Comparison of ENCODE assay signal across 29 mouse cellular contexts in the genomic region with DNA sequence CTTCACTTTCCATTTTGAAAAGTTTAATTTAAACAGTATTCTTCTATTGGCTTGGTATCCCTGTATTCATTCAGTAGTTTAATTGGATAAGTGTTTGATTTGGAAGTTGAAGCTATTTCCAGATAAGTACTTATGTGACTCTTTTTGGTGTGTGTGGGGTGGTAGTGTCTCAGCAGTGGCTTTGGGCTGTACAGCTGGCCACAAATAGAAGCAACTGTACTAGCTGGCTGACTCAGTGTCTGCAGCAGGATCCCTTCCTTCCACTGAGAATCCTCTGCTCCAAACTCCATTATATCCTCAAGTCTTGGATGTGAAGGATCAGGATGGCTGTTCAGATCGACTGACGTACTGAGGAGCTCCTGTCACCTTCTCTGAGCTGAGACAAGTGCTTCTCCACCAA.
"Had no signal": no experiment of that assay in that cellular context is flagged by ENCODE, and none has a peak within 500 bp of the region (broad histone marks: within the 10 kb centered on the region; RNA-seq: fewer than 3 reads in every experiment).

No protein-coding gene starts in this region.

- DNase-seq: cerebellum, adult 2 months; cerebellum, adult 8-10 months; cerebellum, adult 9-10 months; cerebellum, adult 9-11 months; cerebellum, postnatal 10 days; cerebellum, postnatal 14 days; cerebellum, postnatal 25 days; cerebellum, postnatal 36 days; embryo, embryonic 11 days; forebrain, postnatal 0 days; gastrocnemius, adult 2 months; gastrocnemius, postnatal 10 days; gastrocnemius, postnatal 14 days; gastrocnemius, postnatal 25 days; gastrocnemius, postnatal 36 days; heart, adult 11 months; heart, adult 18-20 months; heart, adult 2 months had no signal

- H3K4me2 ChIP-seq: embryonic facial prominence, embryonic 12.5 days; embryonic facial prominence, embryonic 13.5 days; embryonic facial prominence, embryonic 15.5 days; forebrain, embryonic 12.5 days; forebrain, embryonic 13.5 days; forebrain, embryonic 15.5 days had no signal

- H3K27me3 ChIP-seq: embryonic facial prominence, embryonic 12.5 days; forebrain, embryonic 15.5 days had no signal

- H3K9me3 ChIP-seq: embryonic facial prominence, embryonic 10.5 days; embryonic facial prominence, embryonic 12.5 days; embryonic facial prominence, embryonic 13.5 days; embryonic facial prominence, embryonic 15.5 days; forebrain, embryonic 10.5 days; forebrain, embryonic 12.5 days; forebrain, embryonic 13.5 days; forebrain, embryonic 15.5 days had no signal

- H3K36me3 ChIP-seq: embryonic facial prominence, embryonic 10.5 days; embryonic facial prominence, embryonic 12.5 days; embryonic facial prominence, embryonic 13.5 days; embryonic facial prominence, embryonic 15.5 days; forebrain, embryonic 10.5 days; forebrain, embryonic 12.5 days; forebrain, embryonic 15.5 days had no signal

- H3K4me3 ChIP-seq: embryonic facial prominence, embryonic 10.5 days; embryonic facial prominence, embryonic 12.5 days; embryonic facial prominence, embryonic 13.5 days; embryonic facial prominence, embryonic 15.5 days; erythroblast, embryonic 14.5 days; forebrain, embryonic 10.5 days; forebrain, embryonic 12.5 days; forebrain, embryonic 13.5 days; forebrain, embryonic 15.5 days; gastrocnemius, adult 2 months; heart, adult 2 months had no signal

- H3K4me1 ChIP-seq: embryonic facial prominence, embryonic 10.5 days; embryonic facial prominence, embryonic 12.5 days; embryonic facial prominence, embryonic 13.5 days; embryonic facial prominence, embryonic 15.5 days; forebrain, embryonic 10.5 days; forebrain, embryonic 12.5 days; forebrain, embryonic 13.5 days; forebrain, embryonic 15.5 days had no signal

- H3K27ac ChIP-seq: embryonic facial prominence, embryonic 10.5 days; embryonic facial prominence, embryonic 12.5 days; embryonic facial prominence, embryonic 13.5 days; embryonic facial prominence, embryonic 15.5 days; forebrain, embryonic 10.5 days; forebrain, embryonic 12.5 days; forebrain, embryonic 13.5 days; forebrain, embryonic 15.5 days; gastrocnemius, adult 2 months; heart, adult 2 months had no signal

- H3K9ac ChIP-seq: embryonic facial prominence, embryonic 12.5 days; embryonic facial prominence, embryonic 13.5 days; embryonic facial prominence, embryonic 15.5 days; forebrain, embryonic 12.5 days; forebrain, embryonic 13.5 days; forebrain, embryonic 15.5 days; forebrain, postnatal 0 days had no signal

- ATAC-seq: forebrain, embryonic 13.5 days; forebrain, embryonic 14.5 days; forebrain, embryonic 15.5 days; forebrain, embryonic 16.5 days; forebrain, postnatal 0 days had no signal
